Mouse (Mus musculus): Measurements from ENCODE around the gene Ryr3. TPM values are rescaled to one million over a fixed set of nuclear protein-coding genes. Genes with fewer than 3 reads are reported as not detected.

Ryr3 gene
- total RNA-seq, 2 experiments from 2014 or later: under 0.01 to 0.04 TPM

Other genes with a start within 250 kb of the Ryr3 start
- gene Tmco5b, start 68.6 kb upstream of the Ryr3 start, total RNA-seq (2015): not detected in 2 replicates
- gene Tmco5b, start 68.6 kb upstream of the Ryr3 start, total RNA-seq (2017): not detected in 2 replicates
- gene Fmn1, start 110.6 kb upstream of the Ryr3 start, total RNA-seq (2015): 1.7 and 2.8 TPM in 2 replicates
- 0.44 and 1.1 TPM in 2 replicates for gene Fmn1, start 110.6 kb upstream of the Ryr3 start, total RNA-seq (2017)